Mouse (Mus musculus): ENCODE measurements around the gene Stard9.

DNA sequence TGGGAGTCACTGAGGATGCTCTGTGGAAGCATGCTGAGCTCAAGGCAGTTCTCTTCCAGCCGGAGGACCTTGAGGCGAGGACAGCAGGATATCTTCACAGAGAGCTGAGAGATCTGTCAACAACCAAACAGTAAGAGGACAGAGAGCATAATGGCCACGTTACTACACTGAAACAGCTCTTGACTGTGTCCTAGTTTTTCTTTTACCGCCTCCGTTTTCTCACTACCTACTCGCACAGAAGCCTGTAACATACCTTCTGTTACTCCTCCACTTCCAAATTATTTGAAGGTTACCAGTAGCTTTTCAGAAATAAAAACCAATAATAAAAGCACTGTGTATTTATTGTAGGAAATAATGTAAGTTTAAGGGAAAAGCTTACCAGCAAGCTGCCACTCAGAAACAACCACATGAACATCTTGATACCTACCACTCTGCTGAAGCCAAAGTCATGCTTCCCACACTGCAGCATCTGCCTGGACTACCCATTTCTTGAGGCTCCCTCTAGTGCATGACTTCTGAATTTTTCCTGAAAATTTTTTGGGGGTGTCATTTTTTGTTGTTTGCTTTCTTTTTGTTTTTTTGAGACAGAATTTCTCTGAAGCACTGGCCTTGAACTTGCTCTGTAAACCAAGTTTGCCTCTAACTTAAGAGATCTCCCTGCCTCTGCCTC is 22.8 kb upstream of the Stard9 start:
- TF ChIP-seq SIN3A (IDR thresholded peaks at IDR 0.05; ENCODE audit: low read length) (no peak), POLR2A (IDR thresholded peaks at IDR 0.05; ENCODE audit: control insufficient read depth in 1 of 2, insufficient read depth in 1 of 2, low read depth in 1 of 2, low read length in 2 of 2, poor library complexity in 1 of 2) (no peak), CTCF (IDR thresholded peaks at IDR 0.05 in 2 of 3, conservative IDR thresholded peaks at IDR 0.05 in 1 of 3; ENCODE audit: control insufficient read depth in 1 of 3, insufficient read depth in 1 of 3, low read depth in 2 of 3, low read length in 3 of 3, poor library complexity in 1 of 3, severe bottlenecking in 1 of 3) (peak; percentile 36 to 69 (median 51)), KAT2A (conservative IDR thresholded peaks at IDR 0.05; ENCODE audit: low read depth, low read length) (no peak), ZC3H11A (IDR thresholded peaks at IDR 0.05; ENCODE audit: low read depth, low read length) (0 out of 2 replicates have a peak, but pooled peaks have one; percentile 26)
